Mouse (Mus musculus): ENCODE measurements around the gene Aplp2.

DNA sequence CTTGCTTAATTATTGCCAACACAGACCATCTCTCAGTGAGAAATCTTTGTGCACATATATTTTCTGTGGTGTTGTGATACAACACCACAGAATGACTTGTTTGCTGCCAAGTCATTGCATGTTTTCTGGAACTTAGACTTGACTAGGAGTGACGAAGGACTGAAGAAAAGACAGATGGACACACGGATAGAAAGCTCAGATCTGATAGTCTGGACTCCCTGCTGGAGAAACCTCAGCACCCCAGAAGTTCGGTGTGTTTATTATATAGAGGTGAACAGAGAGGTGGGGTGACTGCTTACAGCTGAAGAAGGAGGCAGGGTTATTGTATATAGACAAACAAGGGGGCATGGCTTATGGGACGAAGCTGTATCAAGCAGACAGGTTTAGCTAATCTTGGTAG is 48.6 kb upstream of the Aplp2 start:
- no peak for TF ChIP-seq POLR2A (IDR thresholded peaks at IDR 0.05; ENCODE audit: borderline replicate concordance, control insufficient read depth, low read depth, low read length)
- TF ChIP-seq CTCF (IDR thresholded peaks at IDR 0.05; ENCODE audit: control insufficient read depth, insufficient read depth, low read length), result no peak
